Mouse (Mus musculus) neural tube, embryonic 12.5 days (tissue): ENCODE measurements at regions not wholly inside any gene's neighbourhood (a gene's known extent, or its start where the extent isn't known, plus 50 kb on each side); places are given as distances from the start of the nearest gene placed in this dataset.

Experiments used
- ATAC-seq: fragments of 200-750 bp; cut with Nextera tagmentation; 2 replicates; pipeline ENCODE4 v1.8.0; 2017; ENCODE audit warnings: low read depth, mild to moderate bottlenecking, moderate TSS enrichment, moderate library complexity; ENCODE audit not compliant: low FRiP score
- H3K27ac ChIP-seq: fragments of 300-500 bp; sonication (generic); 2 replicates; pipeline ENCODE4 v1.5.1; 2016
- H3K27me3 ChIP-seq: fragments of 300-500 bp; sonication (generic); replicated peaks from 2 replicates; pipeline ENCODE4 v1.6.1; 2016; ENCODE audit warnings: mild to moderate bottlenecking
- H3K36me3 ChIP-seq: fragments of 300-500 bp; sonication (generic); 2 replicates; pipeline ENCODE4 v1.6.1; 2016; ENCODE audit warnings: mild to moderate bottlenecking
- H3K4me1 ChIP-seq: fragments of 300-500 bp; sonication (generic); 2 replicates; pipeline ENCODE4 v1.6.1; 2016
- H3K4me2 ChIP-seq: fragments of 300-500 bp; sonication (generic); replicated peaks from 2 replicates; pipeline ENCODE4 v1.6.1; 2016; ENCODE audit warnings: mild to moderate bottlenecking
- H3K4me3 ChIP-seq: fragments of 300-500 bp; sonication (generic); 2 replicates; pipeline ENCODE4 v1.5.1; 2016
- H3K9ac ChIP-seq: fragments of 300-500 bp; sonication (generic); 2 replicates; pipeline ENCODE4 v1.6.1; 2016; ENCODE audit warnings: mild to moderate bottlenecking
- H3K9me3 ChIP-seq: fragments of 300-500 bp; sonication (generic); 2 replicates; pipeline ENCODE4 v1.6.1; 2016; ENCODE audit warnings: mild to moderate bottlenecking
- WGBS: fragments of 180-500 bp; shearing (Covaris S2); methylation state at CpG from one replicate; pipeline ENCODE4 v1.1.7; 2016; 5-methylcytosine and 5-hydroxymethylcytosine counted together

DNA sequence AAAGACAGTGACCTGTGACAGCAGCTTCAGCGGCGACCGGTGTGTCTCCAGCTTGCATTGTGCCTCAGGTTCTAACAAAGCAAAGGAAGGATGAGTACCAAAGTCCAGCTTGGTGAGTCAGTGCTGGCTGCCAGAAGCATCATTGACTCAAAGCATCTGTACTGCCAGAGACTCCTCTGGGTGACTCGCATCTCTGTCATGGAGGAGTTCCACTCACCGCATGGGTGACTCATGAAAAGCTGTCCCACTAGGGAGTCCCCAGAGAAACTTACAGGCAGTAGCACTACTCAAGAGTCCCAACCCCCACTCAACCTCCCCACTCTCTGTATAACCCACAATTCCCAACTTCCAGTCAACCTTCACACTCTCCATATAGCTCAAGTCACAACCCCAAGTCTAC lies 166.2 kb downstream of the Tpra1 start:
- ATAC-seq = no peak

DNA sequence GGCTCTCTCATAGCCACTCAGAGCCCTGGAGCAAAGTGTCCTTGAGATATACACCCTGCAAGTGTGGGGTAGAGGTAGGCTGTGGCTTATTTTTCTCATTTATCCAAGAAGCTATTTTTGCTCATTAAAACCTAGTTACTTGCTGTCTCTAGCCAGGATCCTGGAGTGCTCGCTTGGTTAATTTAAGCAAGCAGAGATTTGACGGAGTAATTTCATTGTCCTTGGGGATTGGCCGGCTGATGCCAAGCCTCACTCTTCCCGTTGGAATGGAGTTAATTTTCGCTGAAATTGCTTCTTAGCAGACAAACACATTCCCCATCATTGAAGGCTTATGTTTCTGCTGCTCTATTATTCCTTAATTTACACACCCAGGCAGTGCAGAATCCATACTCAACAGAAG lies 167.1 kb downstream of the Tpra1 start:
- no peaks in the 10 kb centered on the region for H3K27me3 ChIP-seq
- H3K4me3 ChIP-seq = no peak overlapping the region
- no peak for ATAC-seq
- 67% methylated on average over 5 of the region's 5 CpGs for WGBS
- no peak overlapping the region for H3K4me2 ChIP-seq
- H3K36me3 ChIP-seq = no peaks in the 10 kb centered on the region
- H3K9me3 ChIP-seq = no peaks in the 10 kb centered on the region
- H3K4me1 ChIP-seq = peaks cover 14% of the 10 kb centered on the region; the same call in 1 of the 2 replicates
- no peak overlapping the region for H3K27ac ChIP-seq
- no peak overlapping the region for H3K9ac ChIP-seq

More for the DNA sequence above, 166.2 kb downstream of the Tpra1 start:
- Histone ChIP-seq H3K27me3 (no peaks in the 10 kb centered on the region), H3K9me3 (no peaks in the 10 kb centered on the region), H3K27ac (no peak overlapping the region), H3K9ac (no peak overlapping the region), H3K4me1 (peaks cover 13% of the 10 kb centered on the region; the same call in 1 of the 2 replicates), H3K36me3 (no peaks in the 10 kb centered on the region), H3K4me3 (no peak overlapping the region), H3K4me2 (no peak overlapping the region)
- WGBS = 94% methylated on average over 5 of the region's 5 CpGs

DNA sequence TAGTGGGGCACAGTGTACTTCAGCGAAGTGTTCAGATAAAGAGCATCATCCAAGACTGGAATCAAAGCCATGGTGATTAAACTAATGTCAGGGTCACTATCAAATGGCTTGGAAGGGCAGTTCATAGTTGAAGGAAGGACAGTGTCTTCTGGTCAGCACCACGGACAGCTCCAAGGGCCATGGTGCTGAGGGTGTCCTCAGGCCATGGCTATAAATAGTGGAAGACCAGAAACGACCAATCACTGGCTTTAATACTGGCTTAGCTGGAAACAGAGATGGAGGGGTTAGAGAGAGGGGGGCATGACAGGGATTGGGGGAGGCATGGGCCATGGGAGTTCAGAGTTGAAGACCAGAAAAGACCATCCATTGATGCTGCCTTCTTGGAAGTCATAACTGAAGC lies 168.0 kb downstream of the Tpra1 start:
- Histone ChIP-seq H3K36me3 (no peaks in the 10 kb centered on the region), H3K9ac (no peak overlapping the region), H3K9me3 (no peaks in the 10 kb centered on the region), H3K4me2 (no peak overlapping the region), H3K4me3 (no peak overlapping the region), H3K27ac (no peak overlapping the region), H3K4me1 (peaks cover 14% of the 10 kb centered on the region; the same call in 1 of the 2 replicates), H3K27me3 (no peaks in the 10 kb centered on the region)
- 14% methylated on average over 3 of the region's 3 CpGs for WGBS
- no peak for ATAC-seq

DNA sequence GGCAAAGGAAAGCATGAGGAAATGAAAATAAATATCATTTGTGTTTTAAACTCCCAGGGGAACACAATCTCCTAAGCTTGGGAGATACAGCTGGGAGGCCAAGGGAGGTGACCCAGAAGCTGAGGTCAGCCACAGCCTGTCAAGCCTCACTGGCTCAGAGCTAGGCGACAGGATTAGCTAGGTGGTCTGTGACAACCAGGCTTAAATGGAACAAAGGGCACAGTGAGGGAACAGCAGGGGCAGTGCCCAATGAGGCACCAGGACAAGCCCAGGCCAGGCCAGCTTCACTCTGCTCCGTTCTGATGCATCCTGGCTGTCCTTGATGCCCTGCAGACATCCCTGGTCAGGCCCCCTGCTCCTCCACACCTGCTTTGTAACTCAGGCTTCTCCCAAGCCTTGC lies 169.7 kb downstream of the Tpra1 start:
- ATAC-seq = no peak
- 24% methylated on average over 2 of the region's 2 CpGs for WGBS

DNA sequence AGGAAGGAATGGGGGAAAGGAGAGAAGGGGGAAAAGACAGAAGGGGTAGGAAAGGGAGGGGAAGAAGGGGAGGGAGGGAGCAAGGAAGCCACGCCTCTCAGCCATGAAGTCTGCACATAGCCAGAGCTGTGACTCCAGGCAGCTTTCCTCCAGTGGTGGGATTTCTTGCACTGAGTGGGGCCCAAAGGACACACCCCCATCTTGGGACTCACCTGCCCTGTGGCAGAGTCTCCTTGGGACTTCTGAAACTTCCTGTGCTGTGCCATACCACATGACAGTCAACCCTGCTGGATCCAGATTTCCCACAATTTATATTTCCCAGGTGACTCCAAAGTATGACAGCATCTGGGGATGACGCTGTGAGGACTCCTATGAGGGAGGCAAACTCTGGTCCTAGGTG lies 170.5 kb downstream of the Tpra1 start:
- ATAC-seq = 0 out of 2 replicates have a peak, but pooled peaks have one; percentile 22
- Histone ChIP-seq H3K27ac (no peak overlapping the region), H3K4me1 (peaks cover 9% of the 10 kb centered on the region; the same call in 1 of the 2 replicates), H3K4me3 (no peak overlapping the region), H3K9ac (no peak overlapping the region), H3K36me3 (no peaks in the 10 kb centered on the region), H3K4me2 (no peak overlapping the region), H3K27me3 (no peaks in the 10 kb centered on the region), H3K9me3 (no peaks in the 10 kb centered on the region)
- 69% methylated on average over 2 of the region's 2 CpGs for WGBS

More for the DNA sequence above, 169.7 kb downstream of the Tpra1 start:
- H3K9me3 ChIP-seq = no peaks in the 10 kb centered on the region
- H3K27me3 ChIP-seq = no peaks in the 10 kb centered on the region
- H3K9ac ChIP-seq = no peak overlapping the region
- H3K4me3 ChIP-seq = no peak overlapping the region
- no peak overlapping the region for H3K4me2 ChIP-seq
- no peak overlapping the region for H3K27ac ChIP-seq
- H3K4me1 ChIP-seq = peaks cover 9% of the 10 kb centered on the region; the same call in 1 of the 2 replicates
- no peaks in the 10 kb centered on the region for H3K36me3 ChIP-seq

DNA sequence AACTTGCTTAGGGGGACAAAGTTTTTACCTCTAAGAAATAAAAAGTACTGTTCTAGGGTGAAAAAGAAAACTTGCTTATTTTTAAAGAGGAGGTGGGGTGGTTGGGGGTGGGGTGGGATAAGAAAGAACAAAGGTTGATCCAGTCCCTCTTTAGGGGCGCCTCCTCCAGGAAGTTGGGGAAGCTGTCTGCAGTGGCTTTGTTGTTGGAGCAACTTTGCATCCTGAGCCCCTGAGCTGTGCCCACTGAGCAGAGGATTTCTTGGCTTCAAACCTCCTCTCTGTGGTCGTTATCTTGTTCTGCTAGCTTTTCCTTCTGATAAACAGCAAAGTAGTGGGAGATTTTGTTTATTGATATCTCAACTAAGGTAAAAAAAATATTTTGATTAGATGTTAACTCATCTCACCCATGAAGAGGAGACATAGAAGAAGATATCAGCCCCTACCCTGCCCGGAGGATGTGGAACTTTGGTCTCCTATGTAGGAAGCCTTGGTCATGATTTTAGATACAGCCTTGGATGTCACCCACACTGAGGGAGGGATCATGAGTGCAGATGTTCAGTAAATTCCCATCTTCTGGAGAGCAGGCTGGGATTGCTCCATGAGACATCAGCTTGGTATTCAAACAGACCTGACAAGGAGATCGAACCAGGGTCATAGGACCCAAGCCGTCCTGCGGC lies 179.7 kb downstream of the Tpra1 start:
- no peaks in the 10 kb centered on the region for H3K9me3 ChIP-seq

DNA sequence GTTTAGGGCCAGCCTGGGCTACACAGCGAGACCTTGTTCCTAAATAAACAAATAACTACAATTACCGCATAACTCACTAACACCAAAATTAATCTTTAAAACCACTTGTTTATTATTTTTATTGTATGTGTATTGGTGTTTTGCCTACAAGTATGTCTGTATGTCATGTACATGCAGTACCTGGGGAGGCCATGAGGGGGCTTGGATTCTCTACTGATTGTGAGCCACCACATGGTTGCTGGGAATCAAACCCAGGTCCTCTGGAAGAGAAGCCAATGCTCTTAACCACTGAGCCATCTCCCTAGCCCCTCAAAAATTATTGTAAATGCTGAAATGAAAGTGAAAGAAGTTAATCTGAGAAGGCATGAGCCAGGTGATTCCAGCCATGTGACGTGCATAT lies 182.4 kb downstream of the Tpra1 start:
- no peak for ATAC-seq
- H3K4me1 ChIP-seq = no peaks in the 10 kb centered on the region
- H3K36me3 ChIP-seq = no peaks in the 10 kb centered on the region
- H3K9ac ChIP-seq = no peak overlapping the region
- no peak overlapping the region for H3K4me3 ChIP-seq
- no peak overlapping the region for H3K4me2 ChIP-seq
- H3K27me3 ChIP-seq = no peaks in the 10 kb centered on the region
- H3K9me3 ChIP-seq = no peaks in the 10 kb centered on the region
- 96% methylated on average over 3 of the region's 3 CpGs for WGBS
- no peak overlapping the region for H3K27ac ChIP-seq

More for the DNA sequence above, 179.7 kb downstream of the Tpra1 start:
- Histone ChIP-seq H3K36me3 (no peaks in the 10 kb centered on the region), H3K4me2 (no peak overlapping the region), H3K27me3 (no peaks in the 10 kb centered on the region), H3K27ac (no peak overlapping the region), H3K9ac (no peak overlapping the region), H3K4me3 (no peak overlapping the region), H3K4me1 (no peaks in the 10 kb centered on the region)
- ATAC-seq = no peak
- WGBS = 71% methylated on average over 6 of the region's 6 CpGs

DNA sequence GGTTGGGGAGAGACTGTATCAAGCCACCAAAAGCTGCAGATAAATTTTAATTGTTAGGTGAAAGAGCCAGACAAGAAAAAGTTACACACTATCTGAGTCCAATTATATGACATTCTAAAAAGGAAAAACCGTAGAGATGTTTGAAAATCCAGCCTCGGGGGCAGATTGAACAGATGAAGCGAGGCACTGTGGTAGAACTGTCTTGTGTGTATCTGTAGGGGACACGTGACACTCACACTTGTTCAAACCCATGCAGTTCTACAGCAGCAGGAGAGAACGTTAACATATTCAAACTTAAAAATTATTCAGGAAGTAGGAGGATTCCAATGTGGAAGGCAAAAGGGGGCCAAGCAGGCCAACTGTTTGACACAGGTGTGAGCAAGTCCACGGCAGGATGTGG lies 183.1 kb downstream of the Tpra1 start:
- H3K4me1 ChIP-seq = no peaks in the 10 kb centered on the region
- no peaks in the 10 kb centered on the region for H3K9me3 ChIP-seq
- no peak for ATAC-seq
- 90% methylated on average over 6 of the region's 6 CpGs for WGBS
- no peak overlapping the region for H3K27ac ChIP-seq
- no peak overlapping the region for H3K9ac ChIP-seq
- H3K4me3 ChIP-seq = no peak overlapping the region
- H3K27me3 ChIP-seq = no peaks in the 10 kb centered on the region
- H3K4me2 ChIP-seq = no peak overlapping the region
- no peaks in the 10 kb centered on the region for H3K36me3 ChIP-seq

DNA sequence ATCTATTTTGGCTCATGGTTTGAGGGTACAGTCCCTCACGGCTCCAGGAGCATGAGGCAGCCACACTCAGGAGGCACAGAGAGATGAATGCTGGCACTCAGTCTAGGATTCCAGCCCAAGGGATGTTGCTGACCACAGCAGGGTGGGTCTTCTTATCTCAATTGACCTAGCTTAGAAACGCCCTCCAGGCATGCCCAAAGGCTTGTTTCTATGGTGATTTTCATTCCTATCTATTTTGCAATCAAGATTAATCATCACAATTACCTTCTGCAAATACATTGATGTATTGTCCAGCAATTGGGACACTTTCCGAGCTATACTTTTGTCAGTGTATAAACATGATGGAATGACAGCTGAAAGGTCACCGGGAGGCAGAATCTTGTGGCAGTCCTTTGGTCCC lies 185.6 kb downstream of the Tpra1 start:
- no peaks in the 10 kb centered on the region for H3K36me3 ChIP-seq
- H3K9ac ChIP-seq = no peak overlapping the region
- 76% methylated on average over 4 of the region's 4 CpGs for WGBS
- no peak for ATAC-seq
- H3K27ac ChIP-seq = no peak overlapping the region
- H3K4me1 ChIP-seq = no peaks in the 10 kb centered on the region
- H3K4me2 ChIP-seq = no peak overlapping the region
- no peak overlapping the region for H3K4me3 ChIP-seq
- no peaks in the 10 kb centered on the region for H3K9me3 ChIP-seq
- H3K27me3 ChIP-seq = no peaks in the 10 kb centered on the region

DNA sequence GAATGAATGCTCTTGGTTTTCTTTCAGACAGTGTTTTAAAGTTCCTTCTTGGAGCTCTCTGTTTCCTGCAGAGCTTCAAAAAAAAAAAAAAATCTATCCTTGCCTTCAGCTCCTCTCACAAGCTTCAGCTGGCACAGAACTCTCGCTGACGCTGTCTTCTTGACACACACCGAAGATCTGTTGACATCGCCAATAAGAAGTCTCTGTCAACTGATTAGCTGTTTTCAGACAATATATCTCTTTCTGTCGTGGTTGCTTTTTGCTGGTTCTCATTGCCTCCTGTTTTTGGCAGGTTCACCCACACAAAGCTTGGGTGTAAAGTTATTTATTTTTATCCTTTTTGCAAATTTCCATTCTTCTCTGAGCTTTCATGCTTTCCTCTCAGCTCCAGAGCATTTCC lies 188.0 kb downstream of the Tpra1 start:
- H3K27ac ChIP-seq = no peak overlapping the region
- H3K4me1 ChIP-seq = no peaks in the 10 kb centered on the region
- no peak overlapping the region for H3K9ac ChIP-seq
- H3K9me3 ChIP-seq = no peaks in the 10 kb centered on the region
- no peak overlapping the region for H3K4me2 ChIP-seq
- H3K4me3 ChIP-seq = no peak overlapping the region
- no peaks in the 10 kb centered on the region for H3K36me3 ChIP-seq
- ATAC-seq = no peak
- no peaks in the 10 kb centered on the region for H3K27me3 ChIP-seq
- WGBS = 90% methylated on average over 5 of the region's 5 CpGs

DNA sequence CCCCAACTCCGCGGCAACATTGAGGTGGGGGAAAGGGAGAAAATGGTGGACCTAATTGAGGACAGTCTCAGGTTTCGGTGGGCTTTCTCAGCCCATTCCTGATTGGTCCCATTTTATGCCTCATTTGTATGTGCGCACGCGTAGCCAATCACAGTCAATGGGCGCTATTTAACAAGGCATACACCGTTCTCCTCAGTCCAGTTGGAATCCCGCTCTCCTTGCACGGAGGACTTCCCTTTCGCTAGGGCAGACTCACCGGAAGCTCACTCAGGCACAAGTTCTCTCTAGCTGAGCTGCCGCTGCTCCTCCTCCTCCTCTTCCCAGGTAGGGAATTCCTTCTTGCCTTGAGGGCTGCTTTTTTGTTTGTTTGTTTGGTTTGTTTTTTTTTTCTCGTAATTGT lies 193.9 kb downstream of the Tpra1 start:
- no peaks in the 10 kb centered on the region for H3K9me3 ChIP-seq

DNA sequence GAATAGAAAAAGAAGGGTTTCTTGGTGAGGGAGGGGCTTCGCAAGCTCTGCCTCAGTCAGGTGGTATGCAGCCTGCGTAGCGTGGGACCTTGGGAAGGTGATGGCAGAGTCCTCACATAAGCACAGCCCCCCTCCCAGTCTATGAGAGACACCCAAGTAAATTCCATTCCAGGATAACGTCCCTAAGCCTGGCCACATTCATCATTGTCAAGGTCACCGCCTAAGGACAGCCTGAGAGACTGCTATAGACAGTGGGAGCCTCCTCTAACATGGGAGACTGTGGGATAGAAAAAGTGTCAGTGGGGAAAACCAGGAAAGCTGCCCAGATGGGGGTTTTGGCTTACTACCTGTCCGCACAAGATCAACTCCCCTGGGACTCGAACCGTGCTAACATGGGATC lies 195.5 kb downstream of the Tpra1 start:
- Histone ChIP-seq H3K36me3 (no peaks in the 10 kb centered on the region), H3K4me1 (no peaks in the 10 kb centered on the region), H3K27me3 (no peaks in the 10 kb centered on the region), H3K27ac (no peak overlapping the region), H3K9ac (no peak overlapping the region), H3K4me2 (no peak overlapping the region), H3K9me3 (no peaks in the 10 kb centered on the region), H3K4me3 (no peak overlapping the region)
- WGBS = 81% methylated on average over 8 of the region's 8 CpGs
- no peak for ATAC-seq

More for the DNA sequence above, 193.9 kb downstream of the Tpra1 start:
- H3K4me3 ChIP-seq = no peak overlapping the region
- no peaks in the 10 kb centered on the region for H3K4me1 ChIP-seq
- no peak overlapping the region for H3K9ac ChIP-seq
- no peaks in the 10 kb centered on the region for H3K27me3 ChIP-seq
- H3K36me3 ChIP-seq = no peaks in the 10 kb centered on the region
- 96% methylated on average over 14 of the region's 14 CpGs for WGBS
- H3K4me2 ChIP-seq = no peak overlapping the region
- no peak for ATAC-seq
- no peak overlapping the region for H3K27ac ChIP-seq

DNA sequence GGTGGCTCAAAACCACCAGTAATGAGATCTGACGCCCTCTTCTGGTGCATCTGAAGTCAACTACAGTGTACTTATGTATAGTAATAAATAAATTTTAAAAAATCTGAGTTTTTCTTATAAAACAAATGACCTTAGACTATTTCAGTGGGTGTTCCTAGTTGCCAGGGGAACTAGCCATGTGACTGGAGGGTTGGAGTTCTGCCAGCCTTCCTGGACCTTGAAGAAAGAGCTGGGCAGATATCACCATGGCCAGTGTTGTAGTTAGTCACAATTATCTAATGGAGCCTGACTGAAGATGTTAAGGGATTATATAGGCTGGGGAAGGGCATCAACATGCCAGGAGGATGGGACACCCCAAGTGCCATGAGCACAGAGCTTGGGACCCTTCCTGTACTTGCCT lies 217.2 kb downstream of the Tpra1 start:
- H3K9me3 ChIP-seq = no peaks in the 10 kb centered on the region
- no peak overlapping the region for H3K4me3 ChIP-seq
- H3K36me3 ChIP-seq = no peaks in the 10 kb centered on the region
- H3K4me1 ChIP-seq = peaks cover 7% of the 10 kb centered on the region; the same call in 1 of the 2 replicates
- H3K4me2 ChIP-seq = no peak overlapping the region
- WGBS = 78% methylated on average over 1 of the region's 1 CpGs
- no peak for ATAC-seq
- no peaks in the 10 kb centered on the region for H3K27me3 ChIP-seq
- no peak overlapping the region for H3K9ac ChIP-seq
- H3K27ac ChIP-seq = no peak overlapping the region
